ENCODE assay signal across 7 mouse cellular contexts in genomic region chr10:111977584-111977983, GRCm38 (mm10). TPM values are rescaled to one million over a fixed set of nuclear protein-coding genes. Genes with fewer than 3 reads are reported as not detected.
DNase-seq lines count a peak whose midpoint lies in the region; ATAC-seq lines count a peak whose summit lies in the region.

No protein-coding gene starts in this region.

- ATAC-seq in CD4-positive, CD25-positive, alpha-beta regulatory T cell, adult 4 months = peak; percentile 77
- ATAC-seq in frontal cortex, adult (ENCODE audit: low TSS enrichment) = peak; percentile 64

- DNase-seq in A20 (ENCODE audit: low read depth, low spot score) = peak; percentile 76
- peak; percentile 18 for DNase-seq in brain, embryonic 18.5 days (ENCODE audit: low read depth, low spot score)
- DNase-seq in layer of hippocampus, adult 8-10 months (ENCODE audit: low spot score in 2 of 2) = peak; percentile 19 to 62
- DNase-seq in lung, postnatal 14 days = peak; percentile 58
- DNase-seq in right cerebral cortex, postnatal 36 days (ENCODE audit: low spot score in 2 of 2) = peak; percentile 29 to 43

RNA-seq across cellular contexts. Expression of gene Krr1, which starts 5.1 kb away (rescaled TPM):
- 10 to 100 TPM; 43.4 to 46.6 TPM for polyA plus RNA-seq in CD4-positive, CD25-positive, alpha-beta regulatory T cell, adult 4 months (2017; shearing (Covaris generic))
- total RNA-seq in layer of hippocampus, adult 8-10 months (2022) = 10 to 100 TPM; 36.2 to 39.6 (median 37.4) TPM

RNA-seq across cellular contexts. Expression of gene Glipr1, which starts 24.8 kb away (rescaled TPM):
- 100 to 1,000 TPM; 116 to 144 TPM for polyA plus RNA-seq in CD4-positive, CD25-positive, alpha-beta regulatory T cell, adult 4 months (2017; shearing (Covaris generic))
- total RNA-seq in layer of hippocampus, adult 8-10 months (2022) = 1 to 10 TPM; 2.3 to 4.7 (median 3.5) TPM

Comparison
In these comparisons a context has a peak if more than half of its experiments do, and no peak if none do; other contexts are left out.
1. Peak in every context shown above with its lines: DNase-seq and ATAC-seq.
2. DNase-seq: peak in every context shown above with its lines; median percentile 76 in A20; 58 in lung, postnatal 14 days; 40 in layer of hippocampus, adult 8-10 months; 36 in right cerebral cortex, postnatal 36 days; 18 in brain, embryonic 18.5 days.